Mouse (Mus musculus): ENCODE results near the gene Dpp9. TPM values are rescaled to one million over a fixed set of nuclear protein-coding genes. Genes with fewer than 3 reads are reported as not detected.

The Dpp9 gene
- polyA plus RNA-seq, 1 experiment: 85.6 TPM

GRCm38 (mm10) chr17:56255863-56256238, 37.1 kb upstream of the Dpp9 start:
- Histone ChIP-seq H3K4me3 (ENCODE audit: control insufficient read depth, insufficient read depth, low read length) (peak overlapping the region; percentile 66), H3K27me3 (ENCODE audit: control insufficient read depth, insufficient read depth, low read length) (no peaks in the 10 kb centered on the region), H3K4me1 (replicated peaks; ENCODE audit: control insufficient read depth, insufficient read depth, low read length) (peaks cover 23% of the 10 kb centered on the region), H3K36me3 (ENCODE audit: control insufficient read depth, insufficient read depth, low read length) (peaks cover 11% of the 10 kb centered on the region), H3K27ac (ENCODE audit: control insufficient read depth, insufficient read depth, low read length) (peak overlapping the region; percentile 79)
- peak; percentile 99 for DNase-seq
- TF ChIP-seq POLR2A (IDR thresholded peaks at IDR 0.05; ENCODE audit: control insufficient read depth, extremely low read depth, insufficient read depth, low read length, poor library complexity): peak; percentile 53; the same call in 1 of the 2 replicates
- peak; percentile 97 for TF ChIP-seq CTCF (IDR thresholded peaks at IDR 0.05; ENCODE audit: borderline replicate concordance, control insufficient read depth, extremely low read depth, insufficient read depth, low read length, poor library complexity)
- under 1% methylated on average over 32 of the region's 32 CpGs for WGBS

GRCm38 (mm10) chr17:56255429-56255828, 36.7 kb upstream of the Dpp9 start:
- Histone ChIP-seq H3K27ac (ENCODE audit: control insufficient read depth, insufficient read depth, low read length) (no peak overlapping the region), H3K27me3 (ENCODE audit: control insufficient read depth, insufficient read depth, low read length) (no peaks in the 10 kb centered on the region), H3K36me3 (ENCODE audit: control insufficient read depth, insufficient read depth, low read length) (peaks cover 11% of the 10 kb centered on the region), H3K4me1 (replicated peaks; ENCODE audit: control insufficient read depth, insufficient read depth, low read length) (peaks cover 23% of the 10 kb centered on the region), H3K4me3 (ENCODE audit: control insufficient read depth, insufficient read depth, low read length) (no peak overlapping the region)
- WGBS: 19% methylated on average over 9 of the region's 9 CpGs
- no peak for DNase-seq
- no peak for TF ChIP-seq CTCF (IDR thresholded peaks at IDR 0.05; ENCODE audit: borderline replicate concordance, control insufficient read depth, extremely low read depth, insufficient read depth, low read length, poor library complexity)
- TF ChIP-seq POLR2A (IDR thresholded peaks at IDR 0.05; ENCODE audit: control insufficient read depth, extremely low read depth, insufficient read depth, low read length, poor library complexity): no peak

- H3K36me3 ChIP-seq (ENCODE audit: control insufficient read depth, insufficient read depth, low read length): peaks cover 4% of the 10 kb centered on the region
- TF ChIP-seq POLR2A (IDR thresholded peaks at IDR 0.05; ENCODE audit: control insufficient read depth, extremely low read depth, insufficient read depth, low read length, poor library complexity) (no peak), CTCF (IDR thresholded peaks at IDR 0.05; ENCODE audit: borderline replicate concordance, control insufficient read depth, extremely low read depth, insufficient read depth, low read length, poor library complexity) (no peak)
- 93% methylated on average over 4 of the region's 4 CpGs for WGBS
- no peak for DNase-seq
- H3K27ac ChIP-seq (ENCODE audit: control insufficient read depth, insufficient read depth, low read length): no peak overlapping the region
- H3K4me3 ChIP-seq (ENCODE audit: control insufficient read depth, insufficient read depth, low read length): no peak overlapping the region
- H3K27me3 ChIP-seq (ENCODE audit: control insufficient read depth, insufficient read depth, low read length): no peaks in the 10 kb centered on the region
- H3K4me1 ChIP-seq (replicated peaks; ENCODE audit: control insufficient read depth, insufficient read depth, low read length): peaks cover 21% of the 10 kb centered on the region
These were observed 36.0 kb upstream of the Dpp9 start for GRCm38 (mm10) chr17:56254695-56255094.

- peak; percentile 68 for DNase-seq
- H3K36me3 ChIP-seq (ENCODE audit: control insufficient read depth, insufficient read depth, low read length): no peaks in the 10 kb centered on the region
- 2% methylated on average over 6 of the region's 6 CpGs for WGBS
- peaks cover 5% of the 10 kb centered on the region for H3K4me1 ChIP-seq (replicated peaks; ENCODE audit: control insufficient read depth, insufficient read depth, low read length)
- H3K27me3 ChIP-seq (ENCODE audit: control insufficient read depth, insufficient read depth, low read length): no peaks in the 10 kb centered on the region
- H3K27ac ChIP-seq (ENCODE audit: control insufficient read depth, insufficient read depth, low read length): no peak overlapping the region
- TF ChIP-seq POLR2A (IDR thresholded peaks at IDR 0.05; ENCODE audit: control insufficient read depth, extremely low read depth, insufficient read depth, low read length, poor library complexity): no peak
- 0 out of 2 replicates have a peak, but pooled peaks have one; percentile 18 for TF ChIP-seq CTCF (IDR thresholded peaks at IDR 0.05; ENCODE audit: borderline replicate concordance, control insufficient read depth, extremely low read depth, insufficient read depth, low read length, poor library complexity)
- no peak overlapping the region for H3K4me3 ChIP-seq (ENCODE audit: control insufficient read depth, insufficient read depth, low read length)
These were observed 32.6 kb upstream of the Dpp9 start for GRCm38 (mm10) chr17:56251136-56251829.

GRCm38 (mm10) chr17:56245608-56246007, 26.9 kb upstream of the Dpp9 start:
- no peaks in the 10 kb centered on the region for H3K36me3 ChIP-seq (ENCODE audit: control insufficient read depth, insufficient read depth, low read length)
- no peak overlapping the region for H3K4me3 ChIP-seq (ENCODE audit: control insufficient read depth, insufficient read depth, low read length)
- H3K4me1 ChIP-seq (replicated peaks; ENCODE audit: control insufficient read depth, insufficient read depth, low read length): no peaks in the 10 kb centered on the region
- no peaks in the 10 kb centered on the region for H3K27me3 ChIP-seq (ENCODE audit: control insufficient read depth, insufficient read depth, low read length)
- H3K27ac ChIP-seq (ENCODE audit: control insufficient read depth, insufficient read depth, low read length): no peak overlapping the region
- TF ChIP-seq CTCF (IDR thresholded peaks at IDR 0.05; ENCODE audit: borderline replicate concordance, control insufficient read depth, extremely low read depth, insufficient read depth, low read length, poor library complexity) (no peak), POLR2A (IDR thresholded peaks at IDR 0.05; ENCODE audit: control insufficient read depth, extremely low read depth, insufficient read depth, low read length, poor library complexity) (no peak)
- no peak for DNase-seq
- WGBS: 82% methylated on average over 7 of the region's 7 CpGs

GRCm38 (mm10) chr17:56241541-56242401, 23.1 kb upstream of the Dpp9 start:
- Histone ChIP-seq H3K4me1 (replicated peaks; ENCODE audit: control insufficient read depth, insufficient read depth, low read length) (no peaks in the 10 kb centered on the region), H3K27me3 (ENCODE audit: control insufficient read depth, insufficient read depth, low read length) (no peaks in the 10 kb centered on the region), H3K36me3 (ENCODE audit: control insufficient read depth, insufficient read depth, low read length) (no peaks in the 10 kb centered on the region), H3K4me3 (ENCODE audit: control insufficient read depth, insufficient read depth, low read length) (no peak overlapping the region), H3K27ac (ENCODE audit: control insufficient read depth, insufficient read depth, low read length) (no peak overlapping the region)
- 7% methylated on average over 33 of the region's 33 CpGs for WGBS
- DNase-seq: peak; percentile 87
- TF ChIP-seq POLR2A (IDR thresholded peaks at IDR 0.05; ENCODE audit: control insufficient read depth, extremely low read depth, insufficient read depth, low read length, poor library complexity) (no peak), CTCF (IDR thresholded peaks at IDR 0.05; ENCODE audit: borderline replicate concordance, control insufficient read depth, extremely low read depth, insufficient read depth, low read length, poor library complexity) (0 out of 2 replicates have a peak, but pooled peaks have one; percentile 8)

Data from thymus, adult 2 months (tissue).